Mouse (Mus musculus) bone marrow macrophage, adult 2 months (primary cell): ENCODE data around the gene Uggt2. TPM values are rescaled to one million over a fixed set of nuclear protein-coding genes. Genes with fewer than 3 reads are reported as not detected.

Source experiments
- H3K27ac ChIP-seq: 2 replicates; pipeline ENCODE4 v1.5.1; 2012; ENCODE audit warnings: low read depth, low read length; ENCODE audit not compliant: insufficient read depth
- H3K4me1 ChIP-seq: 2 replicates; pipeline ENCODE4 v1.6.1; 2012; ENCODE audit warnings: low read length; ENCODE audit not compliant: control insufficient read depth, insufficient read depth
- H3K4me3 ChIP-seq: 2 replicates; pipeline ENCODE4 v1.5.1; 2012; ENCODE audit warnings: mild to moderate bottlenecking, low read length, moderate library complexity; ENCODE audit not compliant: insufficient read depth
- CTCF ChIP-seq: IDR thresholded peaks from 2 replicates; pipeline ENCODE4 v1.5.1; 2012; ENCODE audit warnings: low read depth, mild to moderate bottlenecking, low read length, moderate library complexity
- POLR2A ChIP-seq: IDR thresholded peaks from 2 replicates; pipeline ENCODE4 v1.6.1; 2012; ENCODE audit warnings: mild to moderate bottlenecking, low read depth, low read length, borderline replicate concordance
- polyA plus RNA-seq: library from polyadenylated mRNA; stranded (reverse); fragments of >200 nt; gene quantifications from 2 replicates; pipeline ENCODE4 v1.2.4, GENCODE M21; 2012; ENCODE audit not compliant: missing spikeins, insufficient read depth, insufficient read length

Uggt2 gene
- polyA plus RNA-seq, 1 experiment, result 4.5 TPM

GRCm38 (mm10) chr14:119007103-119007951, 91.9 kb downstream of the Uggt2 start:
- TF ChIP-seq CTCF, result no peak
- TF ChIP-seq POLR2A, result no peak
- Histone ChIP-seq H3K27ac (peak overlapping the region; percentile 16), H3K4me1 (no peaks in the 10 kb centered on the region), H3K4me3 (peak overlapping the region; percentile 69)

GRCm38 (mm10) chr14:119006441-119007102, 92.7 kb downstream of the Uggt2 start:
- H3K4me1 ChIP-seq, result no peaks in the 10 kb centered on the region
- 0 out of 2 replicates have a peak overlapping the region, but pooled peaks have one; percentile 16 for H3K27ac ChIP-seq
- TF ChIP-seq POLR2A, result no peak
- no peak for TF ChIP-seq CTCF
- H3K4me3 ChIP-seq, result peak overlapping the region; percentile 69

DNA sequence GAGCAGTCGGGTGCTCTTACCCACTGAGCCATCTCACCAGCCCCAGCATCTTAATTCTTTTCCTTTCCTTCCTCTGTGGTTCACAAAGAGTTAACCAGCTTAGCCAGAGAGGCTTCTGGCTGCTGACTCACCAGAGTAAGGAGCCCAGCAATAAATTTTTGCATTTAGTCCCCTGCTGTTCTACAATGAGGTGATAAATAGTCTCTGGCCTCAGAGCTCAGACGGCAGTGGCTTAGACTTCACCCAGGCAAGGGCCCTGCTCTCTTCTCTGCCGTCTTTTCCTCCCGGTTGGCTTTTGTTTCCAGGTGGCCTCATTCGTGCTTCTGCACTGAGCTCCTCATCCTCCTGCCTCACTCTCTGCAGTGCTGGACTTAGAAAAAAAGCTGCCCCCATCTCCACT, 93.4 kb downstream of the Uggt2 start:
- TF ChIP-seq CTCF (no peak), POLR2A (no peak)
- Histone ChIP-seq H3K4me1 (no peaks in the 10 kb centered on the region), H3K4me3 (no peak overlapping the region), H3K27ac (no peak overlapping the region)

- no peak overlapping the region for H3K27ac ChIP-seq
- TF ChIP-seq CTCF, result no peak
- TF ChIP-seq POLR2A, result no peak
- no peak overlapping the region for H3K4me3 ChIP-seq
- H3K4me1 ChIP-seq, result no peaks in the 10 kb centered on the region
Observed at GRCm38 (mm10) chr14:119003320-119003719, 95.9 kb downstream of the Uggt2 start.

DNA sequence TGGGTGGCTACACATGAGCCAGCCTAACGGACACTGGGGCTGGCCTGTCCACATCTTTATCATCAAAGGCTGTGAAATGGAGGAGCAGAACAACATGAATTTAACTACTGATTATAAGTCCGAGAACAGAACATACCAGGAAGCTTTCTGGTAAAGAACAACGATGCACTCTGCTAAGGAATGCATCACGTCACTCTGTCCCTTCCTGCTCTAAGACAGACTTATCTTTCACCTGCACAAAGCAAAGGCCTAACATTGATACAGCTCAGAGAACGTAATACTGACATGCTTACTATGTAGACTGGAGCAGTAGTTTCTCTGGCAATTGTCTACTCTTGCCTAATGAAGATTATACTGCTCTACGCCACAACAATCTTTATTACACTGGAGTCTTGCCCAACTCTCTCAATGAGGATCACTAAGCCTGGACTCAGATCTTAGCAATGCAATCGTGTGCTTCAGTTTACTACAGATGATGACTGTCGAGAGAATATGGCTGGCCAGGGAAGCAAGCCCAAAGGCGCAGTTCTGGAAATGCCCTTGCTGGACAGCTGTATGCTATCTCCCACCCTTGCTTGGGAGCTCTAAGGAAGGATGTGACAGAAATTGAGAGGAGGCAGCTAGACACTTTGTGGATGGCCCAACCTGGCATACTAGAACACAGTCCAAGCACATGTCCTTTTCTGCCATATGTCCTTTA, 103.9 kb downstream of the Uggt2 start:
- Histone ChIP-seq H3K4me3 (no peak overlapping the region), H3K4me1 (no peaks in the 10 kb centered on the region)

DNA sequence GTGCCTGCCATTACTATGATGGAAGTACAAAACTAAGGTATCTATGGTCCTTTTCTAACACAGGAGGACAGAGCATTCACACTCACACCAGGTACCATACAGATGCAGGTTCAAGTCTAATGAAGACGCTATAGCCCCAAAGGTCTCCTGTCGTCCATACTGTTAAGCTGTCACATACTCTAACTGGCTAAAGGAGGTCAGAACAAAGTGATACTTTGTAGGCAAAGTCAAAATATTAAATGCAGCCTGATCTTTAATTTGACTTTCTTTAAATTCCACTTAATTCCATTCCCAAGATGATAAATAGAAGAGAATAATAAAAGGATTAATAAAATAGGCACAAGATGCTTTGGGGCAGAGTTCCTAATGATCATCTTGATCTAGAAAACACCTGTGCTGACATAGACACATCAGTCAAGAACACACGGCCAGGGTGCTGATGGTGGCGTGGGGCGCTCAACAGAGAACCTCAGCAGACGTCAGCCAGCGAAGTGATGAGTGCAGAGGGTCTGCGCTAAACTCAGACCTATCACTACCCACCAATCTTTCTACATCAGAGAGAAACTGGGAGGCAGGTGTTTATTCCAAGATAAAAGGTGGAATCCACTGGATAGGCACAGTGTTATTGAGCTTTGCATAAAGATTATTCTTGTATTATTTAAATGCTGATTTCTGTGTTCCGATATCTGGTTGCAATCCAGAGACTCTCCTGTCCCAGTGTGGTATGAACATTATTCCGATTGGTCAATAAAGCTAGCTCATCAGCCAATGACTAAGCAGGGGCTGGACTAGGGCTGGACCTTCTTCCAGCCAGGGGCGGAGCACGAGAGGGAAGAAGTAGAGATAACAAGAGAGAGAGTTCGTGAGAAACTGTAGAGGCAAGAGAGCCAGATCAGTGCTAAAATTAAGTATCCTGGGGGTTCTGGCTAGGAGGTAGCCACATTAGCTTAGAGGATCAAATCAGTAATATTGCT, 111.4 kb downstream of the Uggt2 start:
- TF ChIP-seq POLR2A, result no peak
- TF ChIP-seq CTCF, result no peak
- H3K4me1 ChIP-seq, result no peaks in the 10 kb centered on the region
- H3K27ac ChIP-seq, result no peak overlapping the region
- no peak overlapping the region for H3K4me3 ChIP-seq

More for the DNA sequence above, 103.9 kb downstream of the Uggt2 start:
- H3K27ac ChIP-seq, result no peak overlapping the region
- no peak for TF ChIP-seq CTCF
- TF ChIP-seq POLR2A, result no peak

GRCm38 (mm10) chr14:118986653-118987522, 112.3 kb downstream of the Uggt2 start:
- Histone ChIP-seq H3K27ac (no peak overlapping the region), H3K4me1 (no peaks in the 10 kb centered on the region), H3K4me3 (no peak overlapping the region)
- peak; percentile 41; the same call in 1 of the 2 replicates for TF ChIP-seq CTCF
- TF ChIP-seq POLR2A, result no peak

GRCm38 (mm10) chr14:118984161-118984560, 115.1 kb downstream of the Uggt2 start:
- H3K27ac ChIP-seq, result no peak overlapping the region

More at GRCm38 (mm10) chr14:118984161-118984560, 115.1 kb downstream of the Uggt2 start:
- Histone ChIP-seq H3K4me3 (no peak overlapping the region), H3K4me1 (no peaks in the 10 kb centered on the region)
- TF ChIP-seq CTCF, result no peak
- TF ChIP-seq POLR2A, result no peak
